Comparison of ENCODE assay signal across 13 mouse cellular contexts in genomic region chr12:4192514-4192913, GRCm38 (mm10). TPM values are rescaled to one million over a fixed set of nuclear protein-coding genes. Genes with fewer than 3 reads are reported as not detected.
DNase-seq lines count a peak whose midpoint lies in the region; ATAC-seq and TF ChIP-seq lines count a peak whose summit lies in the region.
"Had no signal": no experiment of that assay in that cellular context is flagged by ENCODE, and none has a peak within 500 bp of the region (broad histone marks: within the 10 kb centered on the region; RNA-seq: fewer than 3 reads in every experiment).

No protein-coding gene starts in this region.

- H3K27me3 ChIP-seq in hindbrain, embryonic 10.5 days (ENCODE audit: insufficient read depth, poor library complexity, severe bottlenecking) = no peaks in the 10 kb centered on the region
- H3K27me3 ChIP-seq in hindbrain, embryonic 11.5 days (ENCODE audit: control insufficient read depth, insufficient read depth, low read length) = no peaks in the 10 kb centered on the region
- no peaks in the 10 kb centered on the region for H3K27me3 ChIP-seq in cerebellum, adult 2 months (ENCODE audit: control insufficient read depth, insufficient read depth, low read length)
- H3K27me3 ChIP-seq in intestine, embryonic 15.5 days (replicated peaks) = no peaks in the 10 kb centered on the region
- H3K27me3 ChIP-seq: CH12.LX; liver, embryonic 12.5 days; neural tube, embryonic 12.5 days had no signal

- peak; percentile 25; the same call in 1 of the 2 replicates for TF ChIP-seq CTCF in cerebellum, adult 2 months (IDR thresholded peaks at IDR 0.05; ENCODE audit: borderline replicate concordance, insufficient read depth, low read depth, low read length)

- no peak overlapping the region for H3K4me3 ChIP-seq in hindbrain, embryonic 10.5 days
- H3K4me3 ChIP-seq in hindbrain, embryonic 11.5 days (ENCODE audit: low read depth, low read length) = no peak overlapping the region
- no peak overlapping the region for H3K4me3 ChIP-seq in cerebellum, adult 2 months (replicated peaks; ENCODE audit: insufficient read depth, low read depth, low read length)
- H3K4me3 ChIP-seq in intestine, embryonic 15.5 days (replicated peaks) = no peak overlapping the region
- H3K4me3 ChIP-seq: liver, embryonic 12.5 days; neural tube, embryonic 12.5 days had no signal

- ATAC-seq in hindbrain, embryonic 11.5 days (ENCODE audit: low FRiP score) = no peak
- no peak for ATAC-seq in intestine, embryonic 15.5 days
- ATAC-seq: liver, embryonic 12.5 days had no signal

- DNase-seq in hindbrain, embryonic 10.5 days (ENCODE audit: low spot score) = no peak
- DNase-seq in hindbrain, embryonic 11.5 days (ENCODE audit: low spot score) = no peak
- DNase-seq in cerebellum, adult 2 months = peak; percentile 54 to 61
- peak; percentile 15 to 34 for DNase-seq in kidney, postnatal 36 days
- no peak for DNase-seq in layer of hippocampus, postnatal 10 days (ENCODE audit: low spot score in 2 of 2)
- DNase-seq in layer of hippocampus, adult 11-12 months (ENCODE audit: low spot score) = no peak
- no peak for DNase-seq in urinary bladder, adult 18-20 months (ENCODE audit: low spot score in 2 of 2)
- DNase-seq: gastrocnemius, postnatal 10 days; heart, postnatal 10 days had no signal

- no peak overlapping the region for H3K4me2 ChIP-seq in hindbrain, embryonic 11.5 days (replicated peaks; ENCODE audit: low read depth, low read length)
- no peak overlapping the region for H3K4me2 ChIP-seq in intestine, embryonic 15.5 days (replicated peaks)
- H3K4me2 ChIP-seq: liver, embryonic 12.5 days; neural tube, embryonic 12.5 days had no signal

- H3K27ac ChIP-seq in hindbrain, embryonic 10.5 days = peak overlapping the region; percentile 17; the same call in 1 of the 2 replicates
- no peak overlapping the region for H3K27ac ChIP-seq in hindbrain, embryonic 11.5 days (ENCODE audit: low read depth, low read length)
- H3K27ac ChIP-seq in cerebellum, adult 2 months (ENCODE audit: insufficient read depth, low read length) = peak overlapping the region; percentile 38; the same call in 1 of the 2 replicates
- peak overlapping the region; percentile 51 for H3K27ac ChIP-seq in intestine, embryonic 15.5 days
- H3K27ac ChIP-seq: liver, embryonic 12.5 days; neural tube, embryonic 12.5 days had no signal

- H3K9me3 ChIP-seq in hindbrain, embryonic 10.5 days = no peaks in the 10 kb centered on the region
- no peaks in the 10 kb centered on the region for H3K9me3 ChIP-seq in hindbrain, embryonic 11.5 days (ENCODE audit: control insufficient read depth, low read length)
- H3K9me3 ChIP-seq in intestine, embryonic 15.5 days = no peaks in the 10 kb centered on the region
- H3K9me3 ChIP-seq: liver, embryonic 12.5 days; neural tube, embryonic 12.5 days had no signal

- H3K36me3 ChIP-seq in hindbrain, embryonic 10.5 days = peaks cover 13% of the 10 kb centered on the region; the same call in 1 of the 2 replicates
- no peaks in the 10 kb centered on the region for H3K36me3 ChIP-seq in hindbrain, embryonic 11.5 days (ENCODE audit: control insufficient read depth, insufficient read depth, low read length)
- H3K36me3 ChIP-seq in intestine, embryonic 15.5 days = no peaks in the 10 kb centered on the region
- H3K36me3 ChIP-seq: liver, embryonic 12.5 days; neural tube, embryonic 12.5 days had no signal

- H3K4me1 ChIP-seq in hindbrain, embryonic 10.5 days (replicated peaks) = peaks cover 33% of the 10 kb centered on the region
- peaks cover 2% of the 10 kb centered on the region; the same call in 1 of the 2 replicates for H3K4me1 ChIP-seq in hindbrain, embryonic 11.5 days (replicated peaks; ENCODE audit: control insufficient read depth, insufficient read depth, low read length)
- peaks cover 32% of the 10 kb centered on the region for H3K4me1 ChIP-seq in cerebellum, adult 2 months (ENCODE audit: control insufficient read depth, insufficient read depth, low read length)
- H3K4me1 ChIP-seq in intestine, embryonic 15.5 days (replicated peaks) = peaks cover 25% of the 10 kb centered on the region

- no peak overlapping the region for H3K9ac ChIP-seq in hindbrain, embryonic 11.5 days (ENCODE audit: low read depth, low read length)
- H3K9ac ChIP-seq in intestine, embryonic 15.5 days = no peak overlapping the region
- H3K9ac ChIP-seq: liver, embryonic 12.5 days; neural tube, embryonic 12.5 days had no signal

- no peak for TF ChIP-seq POLR2A in cerebellum, adult 2 months (IDR thresholded peaks at IDR 0.05; ENCODE audit: borderline replicate concordance, insufficient read depth, low read length)

- 66% methylated on average over 6 of the region's 6 CpGs for WGBS in hindbrain, embryonic 10.5 days
- WGBS in hindbrain, embryonic 11.5 days = 77% methylated on average over 6 of the region's 6 CpGs
- WGBS in cerebellum, adult 2 months = 32% methylated on average over 6 of the region's 6 CpGs
- WGBS in intestine, embryonic 15.5 days = 53% methylated on average over 6 of the region's 6 CpGs

RNA-seq across cellular contexts. Expression of gene Ptrhd1, which starts 41.3 kb away (rescaled TPM):
- 6.6 and 7.1 TPM in 2 replicates for polyA plus RNA-seq in hindbrain, embryonic 10.5 days (2016; fragmentation: Nextera tagmentation; extraction: Ambion mirVana)
- 5.5 and 6.2 TPM in 2 replicates for polyA plus RNA-seq in hindbrain, embryonic 11.5 days (2014; fragmentation: Nextera tagmentation; extraction: Ambion mirVana)
- 6.3 and 6.7 TPM in 2 replicates for polyA plus RNA-seq in cerebellum, adult 2 months (2012; rRNA removed)
- 5.0 and 5.4 TPM in 2 replicates for polyA plus RNA-seq in intestine, embryonic 15.5 days (2015; fragmentation: Nextera tagmentation; extraction: Ambion mirVana)
- 1 to 10 TPM; 9.7 to 9.8 TPM for total RNA-seq in layer of hippocampus, postnatal 10 days (2021)

RNA-seq across cellular contexts. Expression of gene Cenpo, which starts 41.6 kb away (rescaled TPM):
- polyA plus RNA-seq in hindbrain, embryonic 10.5 days (2016; fragmentation: Nextera tagmentation; extraction: Ambion mirVana) = 19.6 and 21.2 TPM in 2 replicates
- 17.2 and 20.7 TPM in 2 replicates for polyA plus RNA-seq in hindbrain, embryonic 11.5 days (2014; fragmentation: Nextera tagmentation; extraction: Ambion mirVana)
- 10.4 and 11.3 TPM in 2 replicates for polyA plus RNA-seq in cerebellum, adult 2 months (2012; rRNA removed)
- 10.9 and 12.8 TPM in 2 replicates for polyA plus RNA-seq in intestine, embryonic 15.5 days (2015; fragmentation: Nextera tagmentation; extraction: Ambion mirVana)
- 1 to 10 TPM; 5.8 to 6.4 TPM for total RNA-seq in layer of hippocampus, postnatal 10 days (2021)

RNA-seq across cellular contexts. Expression of gene Adcy3, which starts 59.6 kb away (rescaled TPM):
- 4.8 and 4.9 TPM in 2 replicates for polyA plus RNA-seq in hindbrain, embryonic 10.5 days (2016; fragmentation: Nextera tagmentation; extraction: Ambion mirVana)
- 2.9 and 3.0 TPM in 2 replicates for polyA plus RNA-seq in hindbrain, embryonic 11.5 days (2014; fragmentation: Nextera tagmentation; extraction: Ambion mirVana)
- 23.9 and 24.5 TPM in 2 replicates for polyA plus RNA-seq in cerebellum, adult 2 months (2012; rRNA removed)
- polyA plus RNA-seq in intestine, embryonic 15.5 days (2015; fragmentation: Nextera tagmentation; extraction: Ambion mirVana) = 7.1 TPM in 2 replicates
- 10 to 100 TPM; 45.8 to 48.1 TPM for total RNA-seq in layer of hippocampus, postnatal 10 days (2021)

Comparison
In these comparisons a context has a peak if more than half of its experiments do, and no peak if none do; other contexts are left out.
1. DNase-seq: peak in cerebellum, adult 2 months (2 of 2) and kidney, postnatal 36 days (2 of 2); none in hindbrain, embryonic 10.5 days (single experiment), hindbrain, embryonic 11.5 days (single experiment), layer of hippocampus, postnatal 10 days (0 of 2), layer of hippocampus, adult 11-12 months (single experiment) and urinary bladder, adult 18-20 months (0 of 2).